Mouse (Mus musculus) liver, embryonic 11.5 days (tissue): ENCODE measurements around the gene Parp6. TPM values are rescaled to one million over a fixed set of nuclear protein-coding genes. Genes with fewer than 3 reads are reported as not detected.

Experiments used
- ATAC-seq: fragments of 200-750 bp; cut with Nextera tagmentation; replicated peaks from 2 replicates; pipeline ENCODE4 v1.8.0; 2017; ENCODE audit warnings: moderate number of reproducible peaks, mild to moderate bottlenecking, moderate TSS enrichment, moderate library complexity; ENCODE audit not compliant: low FRiP score
- DNase-seq: peaks from one replicate; pipeline ENCODE4 v3.0.0-alpha.2; 2017; ENCODE audit warnings: low spot score
- H3K27ac ChIP-seq: fragments of 300-500 bp; sonication (generic); 2 replicates; pipeline ENCODE4 v1.5.1; 2014; ENCODE audit warnings: mild to moderate bottlenecking, low read depth, low read length, control low read depth
- H3K27me3 ChIP-seq: fragments of 300-500 bp; sonication (generic); replicated peaks from 2 replicates; pipeline ENCODE4 v1.6.1; 2014; ENCODE audit warnings: low read length, mixed read lengths; ENCODE audit not compliant: control insufficient read depth, insufficient read depth
- H3K36me3 ChIP-seq: fragments of 300-500 bp; sonication (generic); 2 replicates; pipeline ENCODE4 v1.6.1; 2014; ENCODE audit warnings: mild to moderate bottlenecking, low read length, moderate library complexity, mixed read lengths; ENCODE audit not compliant: control insufficient read depth, insufficient read depth
- H3K4me1 ChIP-seq: fragments of 300-500 bp; sonication (generic); replicated peaks from 2 replicates; pipeline ENCODE4 v1.6.1; 2014; ENCODE audit warnings: low read length, mixed read lengths; ENCODE audit not compliant: control insufficient read depth, insufficient read depth
- H3K4me2 ChIP-seq: fragments of 300-500 bp; sonication (generic); 2 replicates; pipeline ENCODE4 v1.6.1; 2014; ENCODE audit warnings: mild to moderate bottlenecking, control low read depth, moderate library complexity
- H3K4me3 ChIP-seq: fragments of 300-500 bp; sonication (generic); 2 replicates; pipeline ENCODE4 v1.5.1; 2014; ENCODE audit warnings: low read depth, low read length, control low read depth
- H3K9ac ChIP-seq: fragments of 300-500 bp; sonication (generic); 2 replicates; pipeline ENCODE4 v1.6.1; 2014; ENCODE audit warnings: low read depth, low read length, control low read depth
- H3K9me3 ChIP-seq: fragments of 300-500 bp; sonication (generic); 2 replicates; pipeline ENCODE4 v1.6.1; 2016; ENCODE audit warnings: low read length, inconsistent platforms, mixed read lengths; ENCODE audit not compliant: control insufficient read depth
- WGBS: fragments of 180-500 bp; shearing (Covaris S2); extraction: QIAGEN DNeasy Blood & Tissue Kit; methylation state at CpG from one replicate; pipeline ENCODE4 v1.1.7; 2014; 5-methylcytosine and 5-hydroxymethylcytosine counted together
- polyA plus RNA-seq: library from polyadenylated mRNA; unstranded; fragments of >200 nt; fragmentation: Nextera tagmentation; extraction: Ambion mirVana; gene quantifications from 2 replicates; pipeline ENCODE4 v1.2.1, GENCODE M21; 2014

Parp6 gene
- polyA plus RNA-seq, 1 experiment from 2014 or later, result 17.2 TPM

- no peak overlapping the region for H3K27ac ChIP-seq
- H3K27me3 ChIP-seq, result peaks cover 2% of the 10 kb centered on the region; the same call in 1 of the 2 replicates
- ATAC-seq (no peak), DNase-seq (no peak)
- H3K36me3 ChIP-seq, result peaks cover 66% of the 10 kb centered on the region
- H3K4me3 ChIP-seq, result no peak overlapping the region
- H3K9ac ChIP-seq, result no peak overlapping the region
- 73% methylated on average over 4 of the region's 4 CpGs for WGBS
- no peaks in the 10 kb centered on the region for H3K9me3 ChIP-seq
- H3K4me1 ChIP-seq, result peaks cover 7% of the 10 kb centered on the region
- H3K4me2 ChIP-seq, result no peak overlapping the region
Measured at GRCm38 (mm10) chr9:59667250-59667649, 50.2 kb downstream of the Parp6 start.

GRCm38 (mm10) chr9:59667904-59668303 is 50.8 kb downstream of the Parp6 start:
- Histone ChIP-seq H3K9ac (no peak overlapping the region), H3K9me3 (no peaks in the 10 kb centered on the region), H3K4me1 (peaks cover 11% of the 10 kb centered on the region), H3K27me3 (peaks cover 2% of the 10 kb centered on the region; the same call in 1 of the 2 replicates), H3K27ac (no peak overlapping the region), H3K4me2 (no peak overlapping the region), H3K4me3 (no peak overlapping the region), H3K36me3 (peaks cover 68% of the 10 kb centered on the region)
- 68% methylated on average over 6 of the region's 6 CpGs for WGBS
- ATAC-seq (no peak), DNase-seq (no peak)

DNA sequence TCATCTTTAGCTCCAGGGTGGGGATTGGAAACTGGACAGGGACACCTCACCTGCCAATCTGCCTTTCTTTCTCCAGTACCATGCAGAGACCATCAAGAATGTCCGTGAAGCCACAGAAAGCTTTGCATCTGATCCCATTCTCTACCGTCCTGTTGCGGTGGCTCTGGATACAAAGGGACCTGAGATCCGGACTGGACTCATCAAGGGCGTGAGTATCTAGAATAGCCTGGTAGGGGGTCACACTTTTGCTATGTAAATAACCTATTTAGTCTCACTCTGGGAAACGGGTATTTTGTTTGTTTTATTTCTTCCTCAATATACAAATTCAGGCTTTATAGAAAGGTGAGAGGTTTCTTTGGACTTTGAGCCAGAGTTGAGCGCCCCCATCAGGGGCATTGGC is 51.4 kb downstream of the Parp6 start:
- Histone ChIP-seq H3K4me3 (no peak overlapping the region), H3K4me2 (no peak overlapping the region), H3K9ac (no peak overlapping the region), H3K27me3 (peaks cover 2% of the 10 kb centered on the region; the same call in 1 of the 2 replicates), H3K4me1 (peaks cover 14% of the 10 kb centered on the region), H3K36me3 (peaks cover 66% of the 10 kb centered on the region), H3K27ac (no peak overlapping the region), H3K9me3 (no peaks in the 10 kb centered on the region)
- 89% methylated on average over 7 of the region's 7 CpGs for WGBS
- no peak for DNase-seq
- no peak for ATAC-seq

GRCm38 (mm10) chr9:59669172-59669571 is 52.1 kb downstream of the Parp6 start:
- Histone ChIP-seq H3K36me3 (peaks cover 63% of the 10 kb centered on the region), H3K27ac (no peak overlapping the region), H3K4me3 (no peak overlapping the region), H3K4me2 (no peak overlapping the region), H3K27me3 (no peaks in the 10 kb centered on the region; the same call in 1 of the 2 replicates), H3K4me1 (peaks cover 14% of the 10 kb centered on the region), H3K9ac (no peak overlapping the region), H3K9me3 (no peaks in the 10 kb centered on the region)
- no peak for ATAC-seq
- WGBS, result 88% methylated on average over 4 of the region's 4 CpGs
- no peak for DNase-seq

- WGBS, result 80% methylated on average over 12 of the region's 12 CpGs
- Histone ChIP-seq H3K4me2 (peak overlapping the region; percentile 13), H3K9me3 (no peaks in the 10 kb centered on the region), H3K27ac (peak overlapping the region; percentile 54; the same call in 1 of the 2 replicates), H3K9ac (no peak overlapping the region; the same call in 1 of the 2 replicates), H3K4me3 (no peak overlapping the region), H3K4me1 (peaks cover 14% of the 10 kb centered on the region), H3K27me3 (no peaks in the 10 kb centered on the region), H3K36me3 (peaks cover 71% of the 10 kb centered on the region)
- ATAC-seq (peak; percentile 89), DNase-seq (no peak)
Measured at GRCm38 (mm10) chr9:59672195-59672894, 55.3 kb downstream of the Parp6 start.

DNA sequence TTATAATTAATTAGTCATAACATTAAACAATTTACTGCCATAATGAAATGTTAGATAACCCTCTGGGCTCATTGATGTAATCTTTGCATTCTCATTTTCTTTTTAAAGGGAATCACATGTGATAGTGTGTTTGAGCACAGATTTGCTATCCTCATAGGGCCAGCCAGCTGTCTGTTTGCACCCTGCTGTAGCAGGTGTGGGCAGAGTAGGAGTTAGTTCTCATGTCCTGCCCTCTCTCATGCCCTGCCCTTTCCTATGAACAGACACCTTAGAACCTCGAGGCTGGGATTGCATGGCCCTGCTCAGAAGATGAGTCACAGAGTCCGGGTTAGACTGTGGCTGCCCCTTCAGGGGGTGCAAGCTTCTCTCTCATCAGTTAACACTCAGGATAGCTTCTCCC is 56.3 kb downstream of the Parp6 start:
- no peaks in the 10 kb centered on the region for H3K9me3 ChIP-seq
- no peaks in the 10 kb centered on the region for H3K27me3 ChIP-seq
- no peak overlapping the region for H3K4me2 ChIP-seq
- WGBS, result 58% methylated on average over 2 of the region's 2 CpGs
- DNase-seq (no peak), ATAC-seq (no peak)
- peaks cover 68% of the 10 kb centered on the region for H3K36me3 ChIP-seq
- no peak overlapping the region for H3K4me3 ChIP-seq
- H3K9ac ChIP-seq, result no peak overlapping the region
- peaks cover 14% of the 10 kb centered on the region for H3K4me1 ChIP-seq
- no peak overlapping the region for H3K27ac ChIP-seq

GRCm38 (mm10) chr9:59675598-59675997 is 58.5 kb downstream of the Parp6 start:
- Histone ChIP-seq H3K9ac (no peak overlapping the region), H3K4me3 (no peak overlapping the region), H3K36me3 (peaks cover 56% of the 10 kb centered on the region), H3K27me3 (peaks cover 3% of the 10 kb centered on the region; the same call in 1 of the 2 replicates), H3K4me1 (peaks cover 16% of the 10 kb centered on the region), H3K4me2 (no peak overlapping the region), H3K27ac (no peak overlapping the region), H3K9me3 (no peaks in the 10 kb centered on the region)
- ATAC-seq (no peak), DNase-seq (no peak)
- 94% methylated on average over 14 of the region's 14 CpGs for WGBS

DNA sequence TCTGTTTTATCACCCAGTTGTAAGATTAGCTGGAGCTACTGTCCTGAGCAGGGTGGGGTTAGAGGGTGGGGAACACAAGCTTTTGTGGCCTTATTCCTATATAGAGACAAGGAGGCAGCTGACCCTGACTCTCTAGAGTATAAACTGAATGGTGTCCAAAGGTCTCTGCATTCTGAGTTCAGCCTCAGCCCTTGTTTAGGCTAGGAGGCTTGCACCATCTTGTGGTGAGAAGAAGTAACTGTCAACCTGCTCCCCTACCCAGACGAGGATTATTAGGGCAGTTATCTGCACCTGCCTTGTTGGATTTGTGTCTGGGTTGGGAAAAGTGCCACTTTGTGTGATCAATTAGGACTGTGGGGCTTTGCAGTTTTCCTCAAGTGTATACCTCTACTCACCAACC is 61.2 kb downstream of the Parp6 start:
- Histone ChIP-seq H3K27me3 (peaks cover 21% of the 10 kb centered on the region), H3K9me3 (no peaks in the 10 kb centered on the region), H3K4me1 (0 out of 2 replicates have a peak, but pooled peaks cover 2% of the 10 kb centered on the region), H3K4me3 (no peak overlapping the region), H3K4me2 (no peak overlapping the region), H3K36me3 (peaks cover 31% of the 10 kb centered on the region), H3K27ac (no peak overlapping the region), H3K9ac (no peak overlapping the region)
- ATAC-seq (no peak), DNase-seq (no peak)
- WGBS, result 45% methylated on average over 1 of the region's 1 CpGs
